Mouse (Mus musculus): ENCODE measurements around the gene Smtnl1. TPM values are rescaled to one million over a fixed set of nuclear protein-coding genes. Genes with fewer than 3 reads are reported as not detected.

Smtnl1 gene
- polyA plus RNA-seq, 1 experiment from 2014 or later: 0.24 TPM

DNA sequence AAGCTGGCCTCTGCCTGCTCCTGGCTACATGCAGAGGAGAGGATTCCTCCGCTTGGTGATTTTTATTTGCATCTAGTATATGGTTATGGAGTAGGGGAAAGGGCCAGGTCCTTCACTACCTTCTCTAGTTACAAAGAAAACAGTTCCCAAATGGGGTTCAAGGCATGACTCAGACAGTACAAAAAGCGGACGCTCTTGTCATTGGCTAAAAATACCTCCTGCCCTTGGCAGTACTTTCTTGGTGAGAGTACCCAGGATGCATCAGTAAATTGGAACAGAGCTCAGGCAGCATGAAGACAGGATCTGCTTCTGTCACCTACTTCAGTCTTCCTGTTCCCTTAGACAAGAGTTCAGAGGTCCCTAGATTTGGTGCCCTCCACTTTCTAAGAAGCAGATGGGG, 2.6 kb downstream of the Smtnl1 start:
- Histone ChIP-seq H3K36me3 (ENCODE audit: insufficient read depth) (no peaks in the 10 kb centered on the region), H3K9me3 (ENCODE audit: low read depth, low read length) (no peaks in the 10 kb centered on the region), H3K4me1 (ENCODE audit: insufficient read depth) (no peaks in the 10 kb centered on the region), H3K27me3 (ENCODE audit: insufficient read depth, low read length) (no peaks in the 10 kb centered on the region), H3K9ac (no peak overlapping the region), H3K27ac (ENCODE audit: low read depth) (no peak overlapping the region), H3K4me3 (ENCODE audit: low read depth, low read length) (no peak overlapping the region), H3K4me2 (no peak overlapping the region)
- WGBS: 39% methylated on average over 3 of the region's 3 CpGs
- no peak for TF ChIP-seq CTCF (IDR thresholded peaks at IDR 0.05; ENCODE audit: low read depth)
- ATAC-seq (ENCODE audit: insufficient read depth): no peak
- DNase-seq: no peak

DNA sequence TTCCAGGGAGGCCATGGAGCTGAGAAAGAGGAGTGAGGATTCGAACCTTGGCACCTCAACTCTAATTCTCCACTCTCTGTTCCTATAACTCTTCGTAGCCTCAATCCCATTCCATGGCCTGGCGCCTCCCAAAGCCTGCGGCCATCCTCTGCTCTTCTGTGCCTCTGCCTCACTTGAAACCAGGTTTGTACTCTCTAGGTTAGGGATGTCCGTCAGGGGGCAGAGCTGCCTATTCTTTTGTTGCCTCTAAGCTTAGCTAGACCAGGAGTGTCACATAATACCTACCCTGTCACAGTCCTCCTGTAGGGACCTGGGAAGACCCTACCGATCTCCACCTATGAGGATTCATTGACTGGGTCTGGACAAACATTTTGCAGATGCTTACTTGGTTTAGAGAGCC, 9.8 kb downstream of the Smtnl1 start:
- TF ChIP-seq CTCF (IDR thresholded peaks at IDR 0.05; ENCODE audit: low read depth): no peak
- 79% methylated on average over 6 of the region's 6 CpGs for WGBS
- Histone ChIP-seq H3K36me3 (ENCODE audit: insufficient read depth) (no peaks in the 10 kb centered on the region), H3K4me2 (no peak overlapping the region), H3K27ac (ENCODE audit: low read depth) (no peak overlapping the region), H3K4me1 (ENCODE audit: insufficient read depth) (no peaks in the 10 kb centered on the region), H3K9ac (no peak overlapping the region), H3K27me3 (ENCODE audit: insufficient read depth, low read length) (no peaks in the 10 kb centered on the region), H3K4me3 (ENCODE audit: low read depth, low read length) (no peak overlapping the region), H3K9me3 (ENCODE audit: low read depth, low read length) (no peaks in the 10 kb centered on the region)
- DNase-seq (no peak), ATAC-seq (ENCODE audit: insufficient read depth) (no peak)

DNA sequence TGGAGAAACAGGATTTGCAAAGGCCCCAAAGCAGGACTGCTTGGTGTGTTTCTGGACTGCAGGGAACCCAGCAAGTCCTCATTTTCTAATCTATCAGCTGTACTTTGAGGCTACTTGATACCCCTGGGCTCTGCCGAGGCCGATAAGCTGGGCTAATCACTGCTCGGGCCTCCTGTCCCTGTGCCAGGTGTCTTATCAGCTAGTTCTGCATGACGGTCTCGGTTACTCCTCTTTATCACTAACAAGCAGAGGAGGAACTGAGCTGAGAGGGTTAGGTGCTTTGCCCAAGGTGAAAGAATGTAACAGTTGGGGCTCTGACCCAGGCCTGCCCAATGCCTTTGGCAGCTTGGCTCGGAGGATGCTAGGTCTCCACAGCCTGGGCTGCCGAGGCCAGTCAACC, 10.6 kb downstream of the Smtnl1 start:
- 0 out of 2 replicates have a peak, but pooled peaks have one; percentile 38 for ATAC-seq (ENCODE audit: insufficient read depth)
- DNase-seq: no peak

DNA sequence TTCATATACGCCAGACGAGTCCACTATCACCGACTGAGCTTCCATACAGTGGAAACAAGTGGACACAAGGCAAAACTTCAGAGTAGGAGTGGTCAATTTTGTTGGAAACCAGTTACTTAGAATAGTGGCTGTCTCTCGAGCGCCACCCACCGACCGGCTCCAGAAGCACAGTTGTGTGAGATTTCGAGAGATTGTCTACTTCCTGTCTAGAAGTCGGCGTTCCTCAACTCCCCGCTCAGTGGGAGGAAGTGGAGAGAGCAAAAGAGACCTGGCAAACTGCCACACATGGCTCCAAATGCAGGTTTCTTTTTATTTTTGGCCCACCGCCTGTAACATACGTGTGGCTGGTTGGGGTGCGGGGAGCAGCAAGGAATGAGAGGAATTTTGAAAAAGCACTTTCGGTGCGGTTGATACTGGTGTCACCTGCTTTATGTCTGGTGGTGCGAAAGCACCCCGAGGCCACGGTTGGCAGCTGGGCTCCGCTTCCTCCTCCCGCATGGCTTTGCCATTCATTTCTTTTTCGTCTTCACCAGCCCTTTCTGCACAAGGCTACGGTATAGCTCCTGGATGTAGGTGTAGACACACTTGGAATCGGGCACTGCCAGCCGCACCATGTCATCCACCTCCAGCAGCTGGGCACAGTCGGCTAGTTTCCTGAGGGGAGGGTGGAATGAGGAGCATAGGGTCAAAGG, 11.4 kb downstream of the Smtnl1 start:
- ATAC-seq (ENCODE audit: insufficient read depth) (peak; percentile 82), DNase-seq (peak; percentile 96)
- Histone ChIP-seq H3K9me3 (ENCODE audit: low read depth, low read length) (no peaks in the 10 kb centered on the region), H3K27ac (ENCODE audit: low read depth) (peak overlapping the region; percentile 61), H3K27me3 (ENCODE audit: insufficient read depth, low read length) (no peaks in the 10 kb centered on the region), H3K4me3 (ENCODE audit: low read depth, low read length) (peak overlapping the region; percentile 24; the same call in 1 of the 2 replicates), H3K9ac (0 out of 2 replicates have a peak overlapping the region, but pooled peaks have one; percentile 10), H3K36me3 (ENCODE audit: insufficient read depth) (no peaks in the 10 kb centered on the region), H3K4me1 (ENCODE audit: insufficient read depth) (no peaks in the 10 kb centered on the region), H3K4me2 (peak overlapping the region; percentile 58)
- TF ChIP-seq CTCF (IDR thresholded peaks at IDR 0.05; ENCODE audit: low read depth): peak; percentile 81
- WGBS: 24% methylated on average over 26 of the region's 26 CpGs

More for the DNA sequence above, 10.6 kb downstream of the Smtnl1 start:
- no peaks in the 10 kb centered on the region for H3K27me3 ChIP-seq (ENCODE audit: insufficient read depth, low read length)
- no peaks in the 10 kb centered on the region for H3K36me3 ChIP-seq (ENCODE audit: insufficient read depth)
- H3K27ac ChIP-seq (ENCODE audit: low read depth): peak overlapping the region; percentile 50
- H3K9me3 ChIP-seq (ENCODE audit: low read depth, low read length): no peaks in the 10 kb centered on the region
- peak overlapping the region; percentile 58; the same call in 1 of the 2 replicates for H3K4me2 ChIP-seq
- 42% methylated on average over 7 of the region's 7 CpGs for WGBS
- no peak overlapping the region for H3K4me3 ChIP-seq (ENCODE audit: low read depth, low read length)
- no peaks in the 10 kb centered on the region for H3K4me1 ChIP-seq (ENCODE audit: insufficient read depth)
- no peak overlapping the region for H3K9ac ChIP-seq
- no peak for TF ChIP-seq CTCF (IDR thresholded peaks at IDR 0.05; ENCODE audit: low read depth)

DNA sequence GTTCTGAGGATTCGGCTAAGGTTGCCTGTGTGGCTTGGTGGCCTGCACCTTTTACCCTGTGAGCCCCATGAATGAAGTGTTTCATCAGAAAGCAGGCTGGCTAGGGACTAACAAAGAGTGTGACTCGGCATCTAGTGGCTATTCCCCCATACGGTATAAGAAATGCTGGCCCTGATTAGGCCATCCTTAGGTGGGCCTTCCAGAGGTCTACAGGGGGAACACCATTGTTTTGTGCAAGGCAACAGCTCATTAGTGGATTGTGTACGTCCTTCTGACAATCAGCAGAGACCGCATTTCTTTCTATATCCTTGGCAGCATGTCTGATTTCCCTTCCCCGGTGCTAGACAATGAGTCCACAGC, 11.9 kb downstream of the Smtnl1 start:
- no peaks in the 10 kb centered on the region for H3K27me3 ChIP-seq (ENCODE audit: insufficient read depth, low read length)
- no peaks in the 10 kb centered on the region for H3K9me3 ChIP-seq (ENCODE audit: low read depth, low read length)
- DNase-seq (no peak), ATAC-seq (ENCODE audit: insufficient read depth) (no peak; the same call in 1 of the 2 replicates)
- no peaks in the 10 kb centered on the region for H3K36me3 ChIP-seq (ENCODE audit: insufficient read depth)
- 70% methylated on average over 6 of the region's 6 CpGs for WGBS
- H3K27ac ChIP-seq (ENCODE audit: low read depth): 0 out of 2 replicates have a peak overlapping the region, but pooled peaks have one; percentile 30
- H3K9ac ChIP-seq: no peak overlapping the region
- H3K4me2 ChIP-seq: peak overlapping the region; percentile 58
- TF ChIP-seq CTCF (IDR thresholded peaks at IDR 0.05; ENCODE audit: low read depth): no peak
- H3K4me3 ChIP-seq (ENCODE audit: low read depth, low read length): no peak overlapping the region
- no peaks in the 10 kb centered on the region for H3K4me1 ChIP-seq (ENCODE audit: insufficient read depth)

DNA sequence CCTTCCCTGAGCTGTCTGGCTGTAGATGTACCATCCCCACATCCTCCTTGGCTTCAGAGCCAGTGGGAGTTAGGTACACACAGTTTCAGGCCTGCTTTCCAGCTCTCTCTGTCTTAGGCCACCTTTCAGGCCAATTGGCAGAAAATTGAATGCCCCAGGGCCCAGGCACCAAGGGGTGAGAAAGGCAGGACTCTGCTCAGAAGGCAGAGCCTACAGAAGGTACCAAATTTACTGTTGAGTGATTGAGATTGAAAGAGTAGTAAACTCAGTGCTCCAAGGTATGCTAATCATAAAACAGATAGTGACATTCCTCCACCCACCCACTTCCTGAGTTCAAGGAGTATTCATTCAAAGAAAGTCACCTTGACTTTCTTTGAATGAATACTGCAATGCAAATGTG, 13.1 kb downstream of the Smtnl1 start:
- TF ChIP-seq CTCF (IDR thresholded peaks at IDR 0.05; ENCODE audit: low read depth): no peak

DNA sequence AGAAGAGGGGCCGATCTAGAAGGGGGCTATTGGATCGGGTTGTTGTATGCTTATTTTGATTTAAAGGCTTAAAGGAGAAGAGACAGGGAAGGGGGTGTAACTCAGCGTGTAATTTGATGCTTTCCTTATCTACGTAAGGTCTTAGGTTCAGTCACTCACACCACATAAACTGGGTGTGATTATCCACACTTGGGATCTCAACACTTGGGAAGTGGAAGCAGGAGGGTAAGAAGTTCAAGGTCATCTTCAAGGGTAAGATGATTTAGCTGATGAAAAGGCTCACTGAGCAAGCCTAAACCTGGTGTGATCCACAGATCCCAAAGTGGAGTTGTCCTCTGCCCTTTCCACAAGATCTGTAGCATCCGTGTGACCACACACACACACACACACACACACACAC, 15.9 kb downstream of the Smtnl1 start:
- Histone ChIP-seq H3K4me1 (ENCODE audit: insufficient read depth) (no peaks in the 10 kb centered on the region), H3K4me2 (no peak overlapping the region), H3K27me3 (ENCODE audit: insufficient read depth, low read length) (no peaks in the 10 kb centered on the region), H3K27ac (ENCODE audit: low read depth) (no peak overlapping the region), H3K9ac (no peak overlapping the region), H3K9me3 (ENCODE audit: low read depth, low read length) (no peaks in the 10 kb centered on the region), H3K36me3 (ENCODE audit: insufficient read depth) (no peaks in the 10 kb centered on the region), H3K4me3 (ENCODE audit: low read depth, low read length) (no peak overlapping the region)
- TF ChIP-seq CTCF (IDR thresholded peaks at IDR 0.05; ENCODE audit: low read depth): no peak
- no peak for DNase-seq
- WGBS: 37% methylated on average over 5 of the region's 5 CpGs
- ATAC-seq (ENCODE audit: insufficient read depth): no peak

More for the DNA sequence above, 13.1 kb downstream of the Smtnl1 start:
- H3K27me3 ChIP-seq (ENCODE audit: insufficient read depth, low read length): no peaks in the 10 kb centered on the region
- no peak for DNase-seq
- no peak overlapping the region for H3K4me3 ChIP-seq (ENCODE audit: low read depth, low read length)
- no peak for ATAC-seq (ENCODE audit: insufficient read depth)
- H3K9me3 ChIP-seq (ENCODE audit: low read depth, low read length): no peaks in the 10 kb centered on the region
- H3K36me3 ChIP-seq (ENCODE audit: insufficient read depth): no peaks in the 10 kb centered on the region
- no peaks in the 10 kb centered on the region for H3K4me1 ChIP-seq (ENCODE audit: insufficient read depth)
- no peak overlapping the region for H3K9ac ChIP-seq
- no peak overlapping the region for H3K4me2 ChIP-seq
- no peak overlapping the region for H3K27ac ChIP-seq (ENCODE audit: low read depth)

Measured in lung, embryonic 14.5 days (tissue).